In the genomic region with DNA sequence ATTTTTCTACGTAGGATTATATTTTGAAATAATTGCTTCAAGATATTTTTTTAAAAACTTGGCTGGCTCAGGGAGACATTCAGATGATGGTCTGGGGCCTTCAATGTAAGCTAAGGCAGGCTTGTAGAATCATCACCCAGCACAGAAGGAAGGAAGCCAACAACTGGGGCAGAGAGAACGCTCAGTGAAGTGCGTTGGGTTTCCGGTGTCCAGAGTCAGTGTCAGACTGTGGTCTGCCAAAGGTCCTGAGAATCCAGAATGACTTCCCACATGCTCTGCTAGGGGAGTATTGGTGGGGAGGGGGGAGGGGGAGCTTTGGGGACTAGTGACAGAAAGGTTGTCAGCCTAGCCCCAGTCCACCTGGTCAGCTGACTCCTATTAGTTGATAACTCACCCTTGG, we compare ENCODE assay signal across 8 mouse cellular contexts.
DNase-seq lines count a peak whose midpoint lies in the region; ATAC-seq and TF ChIP-seq lines count a peak whose summit lies in the region.

No protein-coding gene starts in this region.

- peak overlapping the region; percentile 55 for H3K9ac ChIP-seq in embryonic facial prominence, embryonic 11.5 days (replicated peaks; ENCODE audit: low read length)
- peak overlapping the region; percentile 35 for H3K9ac ChIP-seq in intestine, embryonic 14.5 days (ENCODE audit: low read length)
- peak overlapping the region; percentile 45 for H3K9ac ChIP-seq in lung, embryonic 16.5 days (ENCODE audit: low read length)

- H3K27me3 ChIP-seq in E14TG2a.4 (ENCODE audit: insufficient read depth, low read length): no peaks in the 10 kb centered on the region
- no peaks in the 10 kb centered on the region for H3K27me3 ChIP-seq in embryonic facial prominence, embryonic 11.5 days (ENCODE audit: control insufficient read depth, insufficient read depth, low read length)
- no peaks in the 10 kb centered on the region for H3K27me3 ChIP-seq in intestine, embryonic 14.5 days (replicated peaks; ENCODE audit: control insufficient read depth, insufficient read depth, low read length)
- no peaks in the 10 kb centered on the region for H3K27me3 ChIP-seq in lung, embryonic 16.5 days (ENCODE audit: control insufficient read depth, insufficient read depth, low read depth, low read length)

- H3K4me2 ChIP-seq in embryonic facial prominence, embryonic 11.5 days (ENCODE audit: low read depth, low read length): peak overlapping the region; percentile 34; the same call in 1 of the 2 replicates
- H3K4me2 ChIP-seq in intestine, embryonic 14.5 days (ENCODE audit: low read length): peak overlapping the region; percentile 57
- peak overlapping the region; percentile 48 for H3K4me2 ChIP-seq in lung, embryonic 16.5 days (ENCODE audit: low read depth, low read length)

- H3K4me3 ChIP-seq in E14TG2a.4 (replicated peaks; ENCODE audit: low read length): peak overlapping the region; percentile 70
- no peak overlapping the region for H3K4me3 ChIP-seq in embryonic facial prominence, embryonic 11.5 days (ENCODE audit: low read depth, low read length)
- H3K4me3 ChIP-seq in intestine, embryonic 14.5 days (ENCODE audit: low read depth, low read length): peak overlapping the region; percentile 20; the same call in 1 of the 2 replicates
- H3K4me3 ChIP-seq in lung, embryonic 16.5 days (ENCODE audit: low read length): peak overlapping the region; percentile 24

- DNase-seq in embryonic facial prominence, embryonic 11.5 days (ENCODE audit: low spot score): no peak
- no peak for DNase-seq in intestine, embryonic 14.5 days (ENCODE audit: low spot score)
- DNase-seq in cerebellum, adult 9-11 months: no peak
- no peak for DNase-seq in Muller cell, postnatal 12 days (ENCODE audit: inconsistent ontology term)
- DNase-seq in spleen, postnatal 36 days (ENCODE audit: low spot score in 2 of 2): no peak
- DNase-seq in left cerebral cortex, adult 11 months (ENCODE audit: low spot score): no peak

- no peak for ATAC-seq in embryonic facial prominence, embryonic 11.5 days (replicated peaks; ENCODE audit: insufficient number of reproducible peaks, low FRiP score, low TSS enrichment, low read depth)
- ATAC-seq in intestine, embryonic 14.5 days (replicated peaks; ENCODE audit: low FRiP score, low TSS enrichment, low read depth): peak; percentile 28; the same call in 1 of the 2 replicates
- peak; percentile 61 for ATAC-seq in lung, embryonic 16.5 days (ENCODE audit: low read depth)

- no peaks in the 10 kb centered on the region for H3K36me3 ChIP-seq in E14TG2a.4 (ENCODE audit: insufficient read depth, low read length)
- no peaks in the 10 kb centered on the region for H3K36me3 ChIP-seq in embryonic facial prominence, embryonic 11.5 days (replicated peaks; ENCODE audit: control insufficient read depth, insufficient read depth, low read depth, low read length)
- no peaks in the 10 kb centered on the region for H3K36me3 ChIP-seq in intestine, embryonic 14.5 days (ENCODE audit: control insufficient read depth, insufficient read depth, low read length)
- no peaks in the 10 kb centered on the region for H3K36me3 ChIP-seq in lung, embryonic 16.5 days (ENCODE audit: control insufficient read depth, insufficient read depth, low read length)

- peaks cover 64% of the 10 kb centered on the region for H3K4me1 ChIP-seq in E14TG2a.4 (replicated peaks; ENCODE audit: low read depth, low read length)
- H3K4me1 ChIP-seq in embryonic facial prominence, embryonic 11.5 days (ENCODE audit: control insufficient read depth, insufficient read depth, low read length): no peaks in the 10 kb centered on the region
- H3K4me1 ChIP-seq in intestine, embryonic 14.5 days (replicated peaks; ENCODE audit: control insufficient read depth, insufficient read depth, low read length): peaks cover 16% of the 10 kb centered on the region; the same call in 1 of the 2 replicates
- H3K4me1 ChIP-seq in lung, embryonic 16.5 days (replicated peaks; ENCODE audit: control insufficient read depth, insufficient read depth, low read length): peaks cover 43% of the 10 kb centered on the region

- no peak overlapping the region; the same call in 1 of the 2 replicates for H3K27ac ChIP-seq in embryonic facial prominence, embryonic 11.5 days (replicated peaks; ENCODE audit: low read depth, low read length)
- peak overlapping the region; percentile 87 for H3K27ac ChIP-seq in intestine, embryonic 14.5 days (ENCODE audit: low read depth)
- peak overlapping the region; percentile 95 for H3K27ac ChIP-seq in lung, embryonic 16.5 days (ENCODE audit: low read length)

- no peak for TF ChIP-seq CTCF in E14TG2a.4 (conservative IDR thresholded peaks at IDR 0.05; ENCODE audit: low read length)

- WGBS in embryonic facial prominence, embryonic 11.5 days: 59% methylated on average over 4 of the region's 4 CpGs
- WGBS in intestine, embryonic 14.5 days: 43% methylated on average over 4 of the region's 4 CpGs
- WGBS in lung, embryonic 16.5 days: 10% methylated on average over 4 of the region's 4 CpGs

- no peaks in the 10 kb centered on the region for H3K9me3 ChIP-seq in E14TG2a.4 (ENCODE audit: low read length)
- H3K9me3 ChIP-seq in embryonic facial prominence, embryonic 11.5 days (replicated peaks; ENCODE audit: control insufficient read depth, low read length): no peaks in the 10 kb centered on the region
- no peaks in the 10 kb centered on the region for H3K9me3 ChIP-seq in intestine, embryonic 14.5 days (ENCODE audit: control insufficient read depth, low read length)
- no peaks in the 10 kb centered on the region for H3K9me3 ChIP-seq in lung, embryonic 16.5 days (ENCODE audit: control insufficient read depth, low read length)
